Mouse (Mus musculus) adrenal gland (tissue): ENCODE results near the gene Nrp2.

ENCODE experiments used
- intact Hi-C: fragments of 180-260 bp; cut with DNase I; formaldehyde crosslinking; loops from one replicate; pipeline ENCODE4 v1.15.1; 2025

Gene Nrp2

DNA sequence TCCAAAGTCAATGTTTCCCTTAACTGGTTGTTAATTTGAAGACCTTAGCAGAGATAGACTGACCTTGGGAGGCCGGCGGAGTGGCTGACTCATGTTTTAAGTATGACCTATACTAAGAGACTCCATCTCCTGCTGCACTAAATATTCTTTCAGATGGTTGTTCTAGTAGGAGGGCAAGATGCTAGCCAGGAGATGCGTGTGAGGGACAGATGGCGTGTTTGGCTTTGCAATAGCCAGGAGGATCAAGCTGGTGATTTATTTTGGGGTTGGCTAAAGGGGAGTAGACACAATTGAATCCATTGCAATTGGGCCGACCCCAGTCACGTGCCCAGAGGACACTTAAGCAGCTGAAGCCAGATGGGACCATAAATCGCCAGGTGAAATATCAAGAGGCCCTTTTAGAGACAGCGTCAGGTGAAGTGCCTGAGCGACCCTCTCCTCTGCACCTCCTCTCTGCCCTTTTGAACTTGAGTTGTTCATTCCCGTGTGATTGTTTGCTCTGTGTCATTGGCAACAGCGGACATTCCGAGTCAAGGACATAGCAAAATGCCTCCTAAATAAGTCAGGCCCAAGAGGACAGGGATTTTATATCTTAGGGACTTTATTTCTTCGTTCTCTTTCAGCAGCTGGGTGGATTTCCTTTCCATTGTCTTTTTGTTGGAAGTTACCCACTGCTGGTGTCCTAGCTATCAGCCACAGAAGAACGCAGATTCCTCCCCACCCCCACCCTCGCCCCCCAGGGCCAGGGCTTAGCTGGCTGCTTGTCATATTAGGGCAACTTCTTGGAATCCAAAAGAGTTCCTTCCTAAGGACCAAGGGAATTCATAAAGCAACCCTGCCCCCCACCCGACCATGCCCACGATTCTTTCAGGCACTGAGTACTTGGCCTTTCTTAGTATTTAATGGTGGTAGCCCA lies 74.5 kb downstream of the Nrp2 start:
- intact Hi-C loops: loop anchor here (5.0 kb wide), 1 partner anchor 55 kb away; no protein-coding TSS in a partner anchor

GRCm38 (mm10) chr1:62778910-62779309 lies 75.8 kb downstream of the Nrp2 start:
- intact Hi-C loops: loop anchor here (5.0 kb wide), 1 partner anchor 57 kb away; no protein-coding TSS in a partner anchor

DNA sequence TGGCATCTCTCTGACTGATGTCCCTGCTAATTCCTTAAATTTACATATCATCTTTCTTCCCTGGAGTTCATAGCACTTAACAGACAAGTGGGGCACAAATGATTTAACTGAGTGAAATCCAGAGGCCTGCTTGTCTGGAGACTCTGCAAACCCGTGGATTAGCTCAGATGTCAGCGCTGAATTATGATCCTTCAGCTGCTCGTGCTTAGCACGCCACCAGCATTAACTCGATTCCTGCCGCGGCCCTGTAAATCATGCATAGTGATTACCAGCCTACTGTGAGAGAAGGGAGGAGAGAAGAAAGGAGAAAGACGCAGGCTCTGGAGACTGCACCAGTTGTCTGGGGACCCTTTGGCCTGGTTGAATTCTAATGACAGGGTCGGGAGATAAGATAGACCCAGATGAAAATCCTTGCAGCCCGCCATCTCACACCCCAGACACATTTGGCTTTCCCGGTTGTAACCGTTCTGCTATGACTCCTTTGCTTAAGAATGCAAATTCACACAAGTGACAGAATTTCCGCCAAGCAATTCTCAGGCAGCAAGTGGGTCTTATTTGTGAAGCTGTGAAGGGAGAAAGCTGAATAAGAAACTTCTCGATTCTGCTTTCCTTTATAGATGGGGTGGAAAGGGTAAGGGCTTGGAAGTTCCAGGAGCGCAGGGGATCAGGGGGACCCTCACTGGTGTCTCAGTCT lies 77.1 kb downstream of the Nrp2 start:
- intact Hi-C loops: no loop called here

GRCm38 (mm10) chr1:62782155-62782554 lies 79.1 kb downstream of the Nrp2 start:
- intact Hi-C loops: no loop called here

GRCm38 (mm10) chr1:62782573-62782972 lies 79.5 kb downstream of the Nrp2 start:
- intact Hi-C loops: no loop called here

GRCm38 (mm10) chr1:62783354-62784083 lies 80.4 kb downstream of the Nrp2 start:
- intact Hi-C loops: no loop called here

- intact Hi-C loops: no loop called here
Observed at GRCm38 (mm10) chr1:62784084-62784392, 81.0 kb downstream of the Nrp2 start.

GRCm38 (mm10) chr1:62786255-62786654 lies 83.2 kb downstream of the Nrp2 start:
- intact Hi-C loops: loop anchor here (5.0 kb wide), 1 partner anchor 141 kb away; no protein-coding TSS in a partner anchor

GRCm38 (mm10) chr1:62787546-62787945 lies 84.5 kb downstream of the Nrp2 start:
- intact Hi-C loops: loop anchor here (5.0 kb wide), 1 partner anchor 140 kb away; no protein-coding TSS in a partner anchor

DNA sequence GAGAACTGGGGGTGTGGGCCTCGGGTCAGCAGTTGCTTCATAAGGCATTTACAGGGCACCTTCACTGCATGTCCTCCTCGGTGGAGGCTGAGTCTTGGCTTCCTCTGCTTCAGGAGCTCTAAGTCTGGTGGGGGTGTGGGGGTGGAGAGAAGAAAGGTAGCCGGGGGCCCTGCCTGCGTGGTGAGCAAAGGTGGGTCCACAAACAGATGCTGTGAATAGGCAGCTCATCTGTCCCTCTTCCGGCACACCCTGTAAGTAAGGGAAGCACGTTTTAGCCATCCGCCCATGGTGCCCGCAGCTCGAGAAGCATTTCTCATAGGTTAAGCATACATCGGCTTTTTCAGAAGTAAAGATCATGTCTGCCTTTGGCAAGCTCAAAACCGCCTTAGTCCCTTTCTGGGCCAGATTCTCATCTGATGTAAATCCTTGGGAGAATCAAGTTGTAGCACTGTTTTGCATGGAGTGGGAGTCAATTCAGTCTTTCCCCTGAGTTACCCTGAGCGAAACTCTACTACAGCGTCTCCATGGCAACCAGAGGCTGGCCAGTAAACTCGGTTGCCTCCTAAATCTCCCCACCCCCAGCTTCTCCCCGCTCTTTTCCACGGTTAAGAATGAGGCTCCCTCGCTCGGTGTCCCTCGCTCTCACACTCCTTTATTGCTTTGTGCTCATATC lies 91.3 kb downstream of the Nrp2 start:
- intact Hi-C loops: no loop called here

GRCm38 (mm10) chr1:62794896-62795255 lies 91.8 kb downstream of the Nrp2 start:
- intact Hi-C loops: loop anchor here (5.0 kb wide), 1 partner anchor 167 kb away; no protein-coding TSS in a partner anchor

- intact Hi-C loops: loop anchor here (5.0 kb wide), 1 partner anchor 167 kb away; no protein-coding TSS in a partner anchor
Observed at GRCm38 (mm10) chr1:62795307-62796037, 92.4 kb downstream of the Nrp2 start.

DNA sequence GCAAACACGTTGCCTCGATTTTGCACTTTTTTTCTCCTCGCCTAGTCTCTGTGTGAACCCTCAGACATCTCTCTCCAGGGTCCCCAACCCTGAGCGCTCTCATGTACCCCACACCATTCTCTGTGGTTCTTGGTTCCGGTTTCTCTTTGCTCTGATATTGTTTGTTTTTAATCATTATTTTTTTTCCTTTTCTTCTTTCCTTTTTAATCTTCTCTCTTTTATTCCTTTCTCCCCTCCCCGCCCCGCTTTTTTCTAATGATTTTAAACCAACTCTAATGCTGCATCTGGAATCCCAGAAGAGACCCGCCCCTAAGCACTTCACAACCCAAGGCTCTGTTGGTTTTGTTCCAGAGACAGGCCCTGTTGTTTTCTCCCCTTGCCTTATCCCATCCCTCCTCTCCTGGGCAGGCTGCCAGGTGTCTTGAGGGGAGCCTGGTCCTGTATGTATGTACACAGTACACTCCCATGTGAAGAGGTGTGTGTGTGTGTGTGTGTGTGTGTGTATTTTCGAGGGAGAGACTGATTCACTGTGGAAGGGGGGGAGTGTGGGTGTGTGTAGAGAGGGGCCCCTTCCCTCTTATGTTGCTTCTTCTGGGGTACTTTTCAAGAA lies 93.1 kb downstream of the Nrp2 start:
- intact Hi-C loops: loop anchor here (5.0 kb wide), 1 partner anchor 166 kb away; no protein-coding TSS in a partner anchor

GRCm38 (mm10) chr1:62799427-62799826 lies 96.3 kb downstream of the Nrp2 start:
- intact Hi-C loops: loop anchor here (5.0 kb wide), 1 partner anchor 163 kb away; no protein-coding TSS in a partner anchor

DNA sequence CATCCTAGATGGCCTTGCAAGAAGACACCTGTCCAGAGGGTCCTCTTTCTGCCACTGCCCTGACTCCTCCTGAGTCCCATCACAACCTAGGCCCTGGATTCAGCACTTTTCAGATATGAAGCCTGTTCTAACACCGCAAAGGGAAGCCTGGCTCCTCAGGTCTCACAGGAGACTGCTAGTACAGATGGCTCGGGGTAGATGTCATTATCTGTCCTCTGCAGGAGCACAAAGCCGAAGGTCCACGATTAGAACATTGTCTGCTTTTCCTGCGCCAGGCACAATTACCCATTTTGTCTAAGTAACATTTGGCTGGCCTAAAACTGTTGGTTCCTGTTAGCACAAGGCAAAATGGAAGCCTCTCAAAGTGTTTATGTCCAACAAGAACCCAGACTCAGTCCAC lies 97.3 kb downstream of the Nrp2 start:
- intact Hi-C loops: no loop called here

DNA sequence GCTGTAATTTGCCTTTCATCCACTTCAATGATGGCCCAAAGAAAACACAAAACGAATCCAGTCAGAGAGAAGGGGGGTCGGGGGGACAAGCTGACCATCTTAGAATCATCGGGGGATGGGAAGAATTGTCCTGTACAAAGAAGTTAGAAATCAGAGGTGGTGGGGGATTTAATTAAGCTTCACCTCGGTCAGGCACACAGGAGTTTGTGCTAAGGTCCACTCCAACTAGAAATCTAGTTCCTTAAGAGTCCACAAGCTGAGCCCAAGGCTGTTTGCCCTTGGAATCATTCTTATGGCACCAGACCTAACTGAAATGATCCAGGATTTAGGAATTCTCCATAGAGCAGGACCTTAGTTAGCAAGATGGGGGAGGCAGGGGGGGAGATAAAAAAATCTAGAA lies 98.3 kb downstream of the Nrp2 start:
- intact Hi-C loops: no loop called here

- intact Hi-C loops: no loop called here
Observed at GRCm38 (mm10) chr1:62801842-62802241, 98.8 kb downstream of the Nrp2 start.

GRCm38 (mm10) chr1:62803544-62803943 lies 100.5 kb downstream of the Nrp2 start:
- intact Hi-C loops: no loop called here

- intact Hi-C loops: no loop called here
Observed at GRCm38 (mm10) chr1:62806014-62806413, 102.9 kb downstream of the Nrp2 start.

DNA sequence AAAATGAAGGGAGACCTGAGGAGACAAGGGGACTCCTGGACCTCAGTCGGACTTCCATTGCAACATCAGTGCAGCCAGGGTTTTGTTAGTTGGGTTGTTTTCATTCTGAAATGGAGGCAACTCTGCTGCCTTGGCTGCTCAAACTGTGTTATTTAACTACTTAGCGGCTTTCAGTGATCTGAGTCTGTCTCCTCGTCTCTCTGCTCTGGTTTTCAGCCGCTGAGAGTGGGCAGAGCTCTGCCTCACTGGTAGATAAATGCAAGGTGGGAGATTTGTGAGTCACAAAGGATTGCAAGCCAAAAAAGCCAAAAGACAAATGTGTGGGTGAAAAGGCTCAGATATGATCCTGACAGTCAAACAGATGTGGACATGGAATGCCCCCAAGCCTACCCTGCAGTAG lies 105.3 kb downstream of the Nrp2 start:
- intact Hi-C loops: no loop called here
